Mouse (Mus musculus) layer of hippocampus, postnatal 14 days (tissue): ENCODE data around the gene Eml3. TPM values are rescaled to one million over a fixed set of nuclear protein-coding genes. Genes with fewer than 3 reads are reported as not detected.
A peak's percentile ranks its signal among the peaks of the same experiment; 100 is the strongest.
"Not testable (repeated sequence)": the region's sequence is repeated elsewhere in the genome, so short reads cannot be mapped to it uniquely, and the experiment has no call there.

Experiments used
- DNase-seq, 2 experiments: peaks; one replicate each; pipeline ENCODE4 v3.0.0; 2021 to 2022; ENCODE audit warnings: low spot score in 2 of 2, mixed read lengths in 1 of 2
- total RNA-seq, 2 experiments: library from RNA; stranded (reverse); gene quantifications; 2 replicates each; pipeline ENCODE4 v1.2.3; 2021

The Eml3 gene
- total RNA-seq, 2 experiments from 2014 or later = 11.3 to 11.7 TPM

- DNase-seq = no peak
These were observed 17.6 kb downstream of the Eml3 start for GRCm38 (mm10) chr19:8946929-8947328.

- no peak for DNase-seq
These were observed 20.8 kb downstream of the Eml3 start for GRCm38 (mm10) chr19:8950190-8950589.

GRCm38 (mm10) chr19:8952241-8952640 lies 22.9 kb downstream of the Eml3 start:
- DNase-seq = peak; percentile 25 to 60

GRCm38 (mm10) chr19:8953135-8954039 lies 24.0 kb downstream of the Eml3 start, which contains the start of gene Tut1:
Tut1 (plus strand) TSS chr19:8953847.
- DNase-seq = peak; percentile 95 to 97

GRCm38 (mm10) chr19:8954171-8954570 lies 24.8 kb downstream of the Eml3 start:
- no peak for DNase-seq

- no peak for DNase-seq
These were observed 32.9 kb downstream of the Eml3 start for GRCm38 (mm10) chr19:8962256-8962655.

- no peak for DNase-seq
These were observed 35.7 kb downstream of the Eml3 start for GRCm38 (mm10) chr19:8965075-8965474.

GRCm38 (mm10) chr19:8965771-8966170 lies 36.4 kb downstream of the Eml3 start:
- DNase-seq = no peak

- DNase-seq = no peak
These were observed 36.8 kb downstream of the Eml3 start for GRCm38 (mm10) chr19:8966198-8966589.

- peak; percentile 97 to 99 for DNase-seq
These were observed 37.4 kb downstream of the Eml3 start, which contains the start of gene Eef1g for GRCm38 (mm10) chr19:8966590-8967372. Eef1g (plus strand) TSS chr19:8967041.

- no peak for DNase-seq
These were observed 38.0 kb downstream of the Eml3 start for GRCm38 (mm10) chr19:8967373-8967743.

- no peak for DNase-seq
These were observed 38.5 kb downstream of the Eml3 start for GRCm38 (mm10) chr19:8967893-8968292.

- not testable (repeated sequence) for DNase-seq
These were observed 43.1 kb downstream of the Eml3 start for GRCm38 (mm10) chr19:8972491-8972890.

GRCm38 (mm10) chr19:8974638-8975037 lies 45.3 kb downstream of the Eml3 start:
- DNase-seq = no peak

- DNase-seq = no peak
These were observed 46.1 kb downstream of the Eml3 start for GRCm38 (mm10) chr19:8975491-8975890.

- no peak for DNase-seq
These were observed 47.2 kb downstream of the Eml3 start for GRCm38 (mm10) chr19:8976535-8976934.

GRCm38 (mm10) chr19:8980771-8981170 lies 51.4 kb downstream of the Eml3 start:
- DNase-seq = no peak

- DNase-seq = peak in 1 of 2 experiments; percentile 50
These were observed 52.3 kb downstream of the Eml3 start for GRCm38 (mm10) chr19:8981450-8982168.

- DNase-seq = no peak
These were observed 53.2 kb downstream of the Eml3 start for GRCm38 (mm10) chr19:8982303-8983149.

GRCm38 (mm10) chr19:8983150-8983650 lies 53.8 kb downstream of the Eml3 start:
- no peak for DNase-seq
